Mouse (Mus musculus) left cerebral cortex, postnatal 14 days (tissue): Measurements from ENCODE around the gene Ap3d1. TPM values are rescaled to one million over a fixed set of nuclear protein-coding genes. Genes with fewer than 3 reads are reported as not detected.
A peak's percentile ranks its signal among the peaks of the same experiment; 100 is the strongest.

Experiments
- DNase-seq, 2 experiments: peaks; one replicate each; pipeline ENCODE4 v3.0.0; 2021 to 2022; ENCODE audit warnings: low spot score in 2 of 2, mixed read lengths in 1 of 2
- intact Hi-C: fragments of 180-260 bp; cut with DNase I; formaldehyde crosslinking; loops from one replicate; pipeline ENCODE4 v1.15.1; 2025
- total RNA-seq, 2 experiments: library from RNA; stranded (reverse); gene quantifications; 2 replicates each; pipeline ENCODE4 v1.2.3; 2021

Gene Ap3d1
- total RNA-seq, 2 experiments from 2014 or later: 143 to 147 TPM

GRCm38 (mm10) chr10:80694159-80694938 lies 47.7 kb downstream of the Ap3d1 start:
- intact Hi-C loops: no loop called here

GRCm38 (mm10) chr10:80693401-80694045 lies 48.5 kb downstream of the Ap3d1 start:
- intact Hi-C loops: no loop called here
- no peak for DNase-seq

More at GRCm38 (mm10) chr10:80694159-80694938, 47.7 kb downstream of the Ap3d1 start:
- no peak for DNase-seq

- intact Hi-C loops: no loop called here
- DNase-seq: no peak
These were observed 49.6 kb downstream of the Ap3d1 start for GRCm38 (mm10) chr10:80692249-80693165.

- intact Hi-C loops: loop anchor here (10.0 kb wide), 1 partner anchor 243 kb away; no protein-coding TSS in a partner anchor
- DNase-seq: peak; percentile 68 to 74
These were observed 54.2 kb downstream of the Ap3d1 start for GRCm38 (mm10) chr10:80687850-80688249.

GRCm38 (mm10) chr10:80686617-80687016 lies 55.4 kb downstream of the Ap3d1 start:
- intact Hi-C loops: loop anchor here (10.0 kb wide), 1 partner anchor 242 kb away; no protein-coding TSS in a partner anchor
- no peak for DNase-seq

GRCm38 (mm10) chr10:80684984-80685383 lies 57.1 kb downstream of the Ap3d1 start:
- DNase-seq: no peak
- intact Hi-C loops: loop anchor here (1.0 to 10.0 kb wide), 3 partner anchors 26 to 240 kb away; partner anchors contain the start of gene Klf16

- DNase-seq: peak; percentile 45 to 56
- intact Hi-C loops: loop anchor here (1.0 to 10.0 kb wide), 3 partner anchors 25 to 239 kb away; partner anchors contain the start of gene Klf16
These were observed 57.9 kb downstream of the Ap3d1 start for GRCm38 (mm10) chr10:80684214-80684613.

- DNase-seq: no peak
- intact Hi-C loops: loop anchor here (1.0 to 10.0 kb wide), 3 partner anchors 24 to 239 kb away; partner anchors contain the start of gene Klf16
These were observed 58.4 kb downstream of the Ap3d1 start for GRCm38 (mm10) chr10:80683647-80684046.

GRCm38 (mm10) chr10:80682003-80682402 lies 60.1 kb downstream of the Ap3d1 start:
- no peak for DNase-seq
- intact Hi-C loops: loop anchor here (5.0 to 10.0 kb wide), 2 partner anchors 105 to 237 kb away; partner anchors contain the start of gene Klf16

- intact Hi-C loops: loop anchor here (5.0 to 10.0 kb wide), 2 partner anchors 103 to 235 kb away; partner anchors contain the start of gene Klf16
- DNase-seq: no peak
These were observed 61.8 kb downstream of the Ap3d1 start for GRCm38 (mm10) chr10:80680260-80680696.

- DNase-seq: no peak
- intact Hi-C loops: loop anchor here (5.0 to 10.0 kb wide), 2 partner anchors 102 to 235 kb away; partner anchors contain the start of gene Klf16
These were observed 62.4 kb downstream of the Ap3d1 start for GRCm38 (mm10) chr10:80679556-80680259.

GRCm38 (mm10) chr10:80678601-80679377 lies 63.3 kb downstream of the Ap3d1 start:
- DNase-seq: no peak

GRCm38 (mm10) chr10:80677942-80678436 lies 64.1 kb downstream of the Ap3d1 start, which contains the start of gene Mknk2:
Gene Mknk2 (minus strand): TSS chr10:80678112.
- DNase-seq: peak; percentile 82 to 88
- intact Hi-C loops: no loop called here

More at GRCm38 (mm10) chr10:80678601-80679377, 63.3 kb downstream of the Ap3d1 start:
- intact Hi-C loops: no loop called here

GRCm38 (mm10) chr10:80677128-80677875 lies 64.8 kb downstream of the Ap3d1 start:
- intact Hi-C loops: no loop called here
- DNase-seq: no peak

- peak; percentile 99 to 100 for DNase-seq
- intact Hi-C loops: no loop called here
These were observed 65.7 kb downstream of the Ap3d1 start for GRCm38 (mm10) chr10:80676198-80676928.
